Mouse (Mus musculus): ENCODE measurements around the gene Ntf5. TPM values are rescaled to one million over a fixed set of nuclear protein-coding genes. Genes with fewer than 3 reads are reported as not detected.
A peak's percentile ranks its signal among the peaks of the same experiment; 100 is the strongest.

Gene Ntf5
- total RNA-seq, 2 experiments from 2014 or later, result not detected

- intact Hi-C loops (cut with DNase I), result no loop called here
- DNase-seq (ENCODE audit: low spot score in 2 of 2), result no peak
Measured at GRCm38 (mm10) chr7:45426556-45426955, 13.1 kb downstream of the Ntf5 start.

GRCm38 (mm10) chr7:45433835-45434202, 20.3 kb downstream of the Ntf5 start:
- intact Hi-C loops (cut with DNase I), result no loop called here

GRCm38 (mm10) chr7:45434203-45435015, 20.9 kb downstream of the Ntf5 start, which contains the start of gene Gys1:
Gene Gys1, plus strand, starts transcription at chr7:45434844.
- peak; percentile 100 for DNase-seq (ENCODE audit: low spot score in 2 of 2)
- intact Hi-C loops (cut with DNase I), result no loop called here

More at GRCm38 (mm10) chr7:45433835-45434202, 20.3 kb downstream of the Ntf5 start:
- DNase-seq (ENCODE audit: low spot score in 2 of 2), result no peak

- intact Hi-C loops (cut with DNase I), result no loop called here
- no peak for DNase-seq (ENCODE audit: low spot score in 2 of 2)
Measured at GRCm38 (mm10) chr7:45435038-45435437, 21.5 kb downstream of the Ntf5 start.

- intact Hi-C loops (cut with DNase I), result no loop called here
- no peak for DNase-seq (ENCODE audit: low spot score in 2 of 2)
Measured at GRCm38 (mm10) chr7:45436444-45436843, 22.9 kb downstream of the Ntf5 start.

- intact Hi-C loops (cut with DNase I), result no loop called here
- no peak for DNase-seq (ENCODE audit: low spot score in 2 of 2)
Measured at GRCm38 (mm10) chr7:45437046-45437445, 23.6 kb downstream of the Ntf5 start.

GRCm38 (mm10) chr7:45437521-45438276, 24.2 kb downstream of the Ntf5 start, which contains the start of gene Ruvbl2:
Gene Ruvbl2, minus strand, starts transcription at chr7:45438096.
- intact Hi-C loops (cut with DNase I), result no loop called here

GRCm38 (mm10) chr7:45443526-45444420, 30.3 kb downstream of the Ntf5 start:
- DNase-seq (ENCODE audit: low spot score in 2 of 2), result no peak
- intact Hi-C loops (cut with DNase I), result no loop called here

More at GRCm38 (mm10) chr7:45437521-45438276, 24.2 kb downstream of the Ntf5 start, which contains the start of gene Ruvbl2:
- DNase-seq (ENCODE audit: low spot score in 2 of 2), result no peak

- no peak for DNase-seq (ENCODE audit: low spot score in 2 of 2)
- intact Hi-C loops (cut with DNase I), result no loop called here
Measured at GRCm38 (mm10) chr7:45446589-45446988, 33.1 kb downstream of the Ntf5 start.

GRCm38 (mm10) chr7:45447325-45447990, 34.0 kb downstream of the Ntf5 start:
- DNase-seq (ENCODE audit: low spot score in 2 of 2), result no peak
- intact Hi-C loops (cut with DNase I), result no loop called here

- DNase-seq (ENCODE audit: low spot score in 2 of 2), result no peak
- intact Hi-C loops (cut with DNase I), result no loop called here
Measured at GRCm38 (mm10) chr7:45449974-45450373, 36.5 kb downstream of the Ntf5 start.

- intact Hi-C loops (cut with DNase I), result no loop called here
- peak; percentile 85 to 87 for DNase-seq (ENCODE audit: low spot score in 2 of 2)
Measured at GRCm38 (mm10) chr7:45451344-45451982, 38.0 kb downstream of the Ntf5 start.

GRCm38 (mm10) chr7:45454971-45455370, 41.5 kb downstream of the Ntf5 start:
- DNase-seq (ENCODE audit: low spot score in 2 of 2), result no peak
- intact Hi-C loops (cut with DNase I), result no loop called here

- intact Hi-C loops (cut with DNase I), result no loop called here
- DNase-seq (ENCODE audit: low spot score in 2 of 2), result no peak
Measured at GRCm38 (mm10) chr7:45455932-45456696, 42.6 kb downstream of the Ntf5 start.

- intact Hi-C loops (cut with DNase I), result no loop called here
- DNase-seq (ENCODE audit: low spot score in 2 of 2), result no peak
Measured at GRCm38 (mm10) chr7:45456721-45457203, 43.3 kb downstream of the Ntf5 start.

GRCm38 (mm10) chr7:45457204-45458060, 43.9 kb downstream of the Ntf5 start:
- DNase-seq (ENCODE audit: low spot score in 2 of 2), result peak in 1 of 2 experiments; percentile 23
- intact Hi-C loops (cut with DNase I), result no loop called here

Data from left cerebral cortex, postnatal 36 days (tissue).